Mouse (Mus musculus): ENCODE data around the gene Ramp3.

- TF ChIP-seq NANOG (IDR thresholded peaks at IDR 0.05; ENCODE audit: borderline replicate concordance, low read length) (no peak), CTCF (conservative IDR thresholded peaks at IDR 0.05; ENCODE audit: low read length) (no peak)
Observed at GRCm38 (mm10) chr11:6680397-6680818, 22.1 kb downstream of the Ramp3 start.

Data from E14TG2a.4 (cell line).